Mouse (Mus musculus) neutrophil, adult 59 days (primary cell): Measurements from ENCODE around the gene Fhit. TPM values are rescaled to one million over a fixed set of nuclear protein-coding genes. Genes with fewer than 3 reads are reported as not detected.

Experiments used
- total RNA-seq, 2 experiments: library from RNA; stranded (reverse); gene quantifications; 1 replicate in 1 of 2; 2 replicates in 1 of 2; pipeline ENCODE4 v1.2.4; 2023

The Fhit gene
- 1 to 10 TPM; 3.1 to 3.6 TPM for total RNA-seq

DNA sequence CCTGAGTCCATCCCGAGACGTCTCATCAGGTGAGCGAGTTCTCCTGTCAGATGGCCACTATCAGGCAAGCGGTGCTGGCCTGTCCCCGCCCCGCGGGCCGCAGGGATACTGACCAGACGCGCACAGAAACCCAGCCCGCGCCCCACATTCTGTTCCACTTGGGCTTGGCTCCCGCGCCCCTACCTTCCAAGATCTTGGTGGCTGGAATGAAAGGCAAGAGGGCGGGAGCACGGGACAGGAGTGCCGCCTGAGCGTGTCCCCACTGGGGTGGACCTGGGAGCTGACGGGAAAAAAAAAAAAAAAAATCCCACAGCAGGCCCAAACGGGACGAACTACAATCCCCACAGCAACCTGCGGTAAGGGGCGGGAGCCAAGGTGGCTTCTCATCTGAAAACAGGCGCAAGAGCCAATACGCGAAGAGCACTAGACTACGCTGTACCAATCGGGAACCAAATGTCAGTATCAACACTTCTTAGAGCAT, at the start of gene Fhit:
Fhit (minus strand) TSS at position 285 of the 481 bp plus-strand sequence.

Other genes with a start within 250 kb of the Fhit start
- under 1 TPM in 1 of 2 experiments, not detected in 1; 0.33 TPM for gene Gm3839, start 194.7 kb upstream of the Fhit start, total RNA-seq